Mouse (Mus musculus) CH12.LX (cell line): ENCODE measurements at regions not wholly inside any gene's neighbourhood (a gene's known extent, or its start where the extent isn't known, plus 50 kb on each side); places are given as distances from the start of the nearest gene placed in this dataset.

Experiments used
- DNase-seq: peaks from one replicate; pipeline ENCODE4 v3.0.0-alpha.2; 2013; ENCODE audit errors: extremely low read depth
- H3K27ac ChIP-seq: 2 replicates; pipeline ENCODE4 v1.5.1; 2012; ENCODE audit warnings: low read depth, mild to moderate bottlenecking, control low read depth, moderate library complexity; ENCODE audit not compliant: insufficient read depth
- H3K27me3 ChIP-seq: replicated peaks from 2 replicates; pipeline ENCODE3; 2012; ENCODE audit warnings: inconsistent platforms
- H3K36me3 ChIP-seq, 2 experiments: replicated peaks in 1 of 2; 2 replicates each; pipeline versions ENCODE3 to v1.6.1; 2012; ENCODE audit warnings: inconsistent platforms in 1 of 2, low read length in 1 of 2, mild to moderate bottlenecking in 1 of 2, mixed read lengths in 1 of 2, moderate library complexity in 1 of 2; ENCODE audit not compliant: control insufficient read depth in 1 of 2, insufficient read depth in 1 of 2
- H3K4me1 ChIP-seq, 2 experiments: 2 replicates each; pipeline ENCODE4 v1.6.1; 2012; ENCODE audit warnings: inconsistent platforms in 1 of 2, moderate library complexity in 1 of 2; ENCODE audit not compliant: insufficient read depth in 2 of 2, control insufficient read depth in 1 of 2
- H3K4me2 ChIP-seq: 2 replicates; pipeline ENCODE4 v1.6.1; 2012; ENCODE audit warnings: low read depth, mild to moderate bottlenecking, control low read depth; ENCODE audit not compliant: poor library complexity, insufficient read depth, severe bottlenecking
- H3K4me3 ChIP-seq, 3 experiments: fragments of 150-350 bp in 1 of 3; sonication (generic) in 1 of 3; replicated peaks in 1 of 3; 2 replicates each; pipeline versions ENCODE3 to v1.5.1; 2011 to 2012; ENCODE audit warnings: low read depth in 2 of 3, low read length in 2 of 3, mild to moderate bottlenecking in 2 of 3, moderate library complexity in 2 of 3, control low read depth in 1 of 3, improper control_type of control experiment in 1 of 3, inconsistent platforms in 1 of 3, mixed read lengths in 1 of 3; ENCODE audit not compliant: poor library complexity in 1 of 3
- H3K79me2 ChIP-seq: replicated peaks from 2 replicates; pipeline ENCODE4 v1.6.1; 2012; ENCODE audit warnings: mild to moderate bottlenecking, moderate library complexity; ENCODE audit not compliant: control insufficient read depth, poor library complexity, insufficient read depth, severe bottlenecking; ENCODE audit errors: extremely low read depth
- H3K9ac ChIP-seq: 2 replicates; pipeline ENCODE4 v1.6.1; 2012; ENCODE audit warnings: low read depth, mild to moderate bottlenecking, control low read depth, moderate library complexity; ENCODE audit not compliant: insufficient read depth
- H3K9me3 ChIP-seq: replicated peaks from 2 replicates; pipeline ENCODE3; 2012; ENCODE audit warnings: low read length, inconsistent platforms, mixed read lengths
- BHLHE40 ChIP-seq: IDR thresholded peaks from 2 replicates; pipeline ENCODE4 v1.6.1; 2011; ENCODE audit warnings: mild to moderate bottlenecking, low read depth, low read length, improper control_type of control experiment
- CHD2 ChIP-seq: IDR thresholded peaks from 2 replicates; pipeline ENCODE4 v1.6.1; 2011; ENCODE audit warnings: low read length, improper control_type of control experiment
- ETS1 ChIP-seq: conservative IDR thresholded peaks from 2 replicates; pipeline ENCODE4 v1.6.1; 2012; ENCODE audit warnings: low read depth, mild to moderate bottlenecking, inconsistent platforms, low read length, improper control_type of control experiment, moderate library complexity
- GABPA ChIP-seq: IDR thresholded peaks from 2 replicates; pipeline ENCODE4 v1.6.1; 2012; ENCODE audit warnings: low read depth, low read length, improper control_type of control experiment, inconsistent platforms; ENCODE audit not compliant: insufficient replicate concordance
- IRF4 ChIP-seq: IDR thresholded peaks from 2 replicates; pipeline ENCODE4 v1.6.1; 2014; ENCODE audit warnings: low read depth, mild to moderate bottlenecking, inconsistent platforms, low read length, improper control_type of control experiment
- JUN ChIP-seq: IDR thresholded peaks from 2 replicates; pipeline ENCODE4 v1.6.1; 2011; ENCODE audit warnings: low read depth, mild to moderate bottlenecking, low read length, improper control_type of control experiment, moderate library complexity; ENCODE audit not compliant: insufficient read depth
- MAX ChIP-seq: IDR thresholded peaks from 2 replicates; pipeline ENCODE4 v1.6.1; 2011; ENCODE audit warnings: low read length, improper control_type of control experiment
- MYC ChIP-seq: IDR thresholded peaks from 2 replicates; pipeline ENCODE4 v1.6.1; 2011; ENCODE audit warnings: low read depth, mild to moderate bottlenecking, improper control_type of control experiment, low read length
- NELFE ChIP-seq: IDR thresholded peaks from 2 replicates; pipeline ENCODE4 v1.6.1; 2011; ENCODE audit warnings: low read depth, low read length, improper control_type of control experiment
- POLR2AphosphoS2 ChIP-seq: IDR thresholded peaks from 2 replicates; pipeline ENCODE4 v1.6.1; 2011; ENCODE audit warnings: low read depth, low read length, improper control_type of control experiment
- RAD21 ChIP-seq: IDR thresholded peaks from 2 replicates; pipeline ENCODE4 v1.6.1; 2011; ENCODE audit warnings: low read depth, mild to moderate bottlenecking, low read length, improper control_type of control experiment, moderate library complexity
- TCF12 ChIP-seq: IDR thresholded peaks from 2 replicates; pipeline ENCODE4 v1.6.1; 2014; ENCODE audit warnings: low read depth, mild to moderate bottlenecking, inconsistent platforms, low read length, improper control_type of control experiment
- USF1 ChIP-seq: IDR thresholded peaks from 2 replicates; pipeline ENCODE4 v1.6.1; 2014; ENCODE audit warnings: low read depth, mild to moderate bottlenecking, inconsistent platforms, low read length, improper control_type of control experiment
- USF2 ChIP-seq: conservative IDR thresholded peaks from 2 replicates; pipeline ENCODE4 v1.6.1; 2011; ENCODE audit warnings: low read depth, low read length, improper control_type of control experiment
- ZKSCAN1 ChIP-seq: IDR thresholded peaks from 2 replicates; pipeline ENCODE4 v1.6.1; 2012; ENCODE audit warnings: low read depth, inconsistent platforms, low read length, improper control_type of control experiment, borderline replicate concordance
- ZMIZ1 ChIP-seq: IDR thresholded peaks from 2 replicates; pipeline ENCODE4 v1.6.1; 2012; ENCODE audit warnings: low read depth, mild to moderate bottlenecking, inconsistent platforms, low read length, improper control_type of control experiment
- dilution Hi-C: fragments of 300-500 bp; cut with MboI; formaldehyde crosslinking; loops from 2 replicates; pipeline ENCODE4 v1.14.3; 2020; ENCODE audit warnings: low sequenced_read_pairs; ENCODE audit not compliant: extremely low pct_unique_long_range_greater_than_20kb, extremely low pct_ligation_motif_present
- in situ Hi-C: fragments of 300-500 bp; cut with MboI; formaldehyde crosslinking; loops from 3 replicates; pipeline ENCODE4 v1.14.3; 2019; ENCODE audit warnings: low sequenced_read_pairs, low pct_ligation_motif_present, low pct_unique_long_range_greater_than_20kb, mixed read lengths

DNA sequence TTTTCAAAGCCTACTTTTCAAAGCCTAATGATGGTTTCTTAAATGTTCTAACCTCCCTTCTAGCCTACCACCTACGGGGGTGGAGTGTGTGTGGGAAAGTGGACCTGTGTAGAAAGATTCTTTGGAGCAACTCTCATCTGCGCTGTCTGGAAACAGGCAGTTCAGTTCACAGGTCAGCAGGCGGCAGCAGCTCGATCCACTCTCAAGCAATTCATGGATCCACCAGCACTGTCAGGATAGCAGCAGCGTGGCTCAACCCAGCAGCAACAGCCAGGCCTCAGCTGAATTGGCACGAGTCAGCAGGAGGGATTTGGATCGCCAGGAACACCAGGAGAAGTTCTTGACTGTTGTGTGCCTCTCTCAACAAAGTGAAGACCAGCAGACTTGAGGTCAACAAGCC is 53.1 kb upstream of the Lemd2 start:
- Histone ChIP-seq H3K4me2 (no peak overlapping the region), H3K27ac (no peak overlapping the region), H3K4me3 (no peak overlapping the region), H3K9ac (no peak overlapping the region), H3K9me3 (peaks cover 24% of the 10 kb centered on the region)
- dilution Hi-C loops = no loop called here
- TF ChIP-seq MAX (no peak), POLR2AphosphoS2 (no peak), BHLHE40 (no peak), TCF12 (no peak), IRF4 (no peak), JUN (no peak), USF2 (no peak), USF1 (no peak), NELFE (no peak), GABPA (no peak), RAD21 (no peak), MYC (no peak)
- TF ChIP-seq, all 38 proteins: peak for 0
- H3K4me1 ChIP-seq = no peaks in the 10 kb centered on the region
- H3K36me3 ChIP-seq = no peaks in the 10 kb centered on the region
- in situ Hi-C loops = no loop called here
- H3K79me2 ChIP-seq = no peaks in the 10 kb centered on the region
- no peak for DNase-seq
- H3K27me3 ChIP-seq = peaks cover 51% of the 10 kb centered on the region

DNA sequence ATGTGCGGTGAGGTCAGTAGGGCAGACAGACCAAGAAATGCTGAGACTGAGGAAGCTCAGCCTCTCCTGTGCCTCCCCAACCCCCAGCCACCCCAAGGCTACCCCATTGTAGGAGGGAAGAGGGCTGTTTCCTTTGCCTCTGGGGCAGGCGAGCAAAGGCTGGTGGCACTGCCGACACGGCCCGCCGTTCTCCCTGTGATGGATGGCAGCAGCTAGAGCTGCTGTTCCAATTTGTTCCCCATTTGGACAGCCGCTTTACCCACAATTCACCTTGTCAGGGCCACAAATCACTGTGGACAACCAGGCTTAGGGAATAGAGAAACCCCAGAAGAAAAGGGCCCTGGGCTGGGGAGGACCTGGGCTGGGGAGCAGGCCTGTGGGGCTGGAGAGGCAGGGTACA is 51.5 kb upstream of the Lemd2 start:
- in situ Hi-C loops = no loop called here
- peaks cover 23% of the 10 kb centered on the region for H3K9me3 ChIP-seq
- H3K4me1 ChIP-seq = no peaks in the 10 kb centered on the region
- H3K27ac ChIP-seq = no peak overlapping the region
- no peaks in the 10 kb centered on the region for H3K36me3 ChIP-seq
- DNase-seq = no peak
- no peak overlapping the region for H3K4me3 ChIP-seq
- no peak overlapping the region for H3K4me2 ChIP-seq
- H3K79me2 ChIP-seq = no peaks in the 10 kb centered on the region
- H3K9ac ChIP-seq = no peak overlapping the region
- dilution Hi-C loops = no loop called here
- peaks cover 51% of the 10 kb centered on the region for H3K27me3 ChIP-seq
- TF ChIP-seq ZMIZ1 = no peak
- TF ChIP-seq MAX = no peak
- no peak for TF ChIP-seq ETS1
- TF ChIP-seq CHD2 = no peak
- no peak for TF ChIP-seq USF1
- TF ChIP-seq ZKSCAN1 = no peak
